Mouse (Mus musculus): ENCODE measurements around the gene Rsrc1. TPM values are rescaled to one million over a fixed set of nuclear protein-coding genes. Genes with fewer than 3 reads are reported as not detected.

The Rsrc1 gene
- polyA plus RNA-seq, 1 experiment: 12.9 TPM

- Histone ChIP-seq H3K27me3 (ENCODE audit: control insufficient read depth, insufficient read depth, insufficient read length) (no peaks in the 10 kb centered on the region), H3K4me2 (ENCODE audit: low read depth) (no peak overlapping the region), H3K79me2 (ENCODE audit: control insufficient read depth, insufficient read depth) (no peaks in the 10 kb centered on the region), H3ac (ENCODE audit: control insufficient read depth, insufficient read length) (no peak overlapping the region), H3K36me3 (ENCODE audit: control insufficient read depth, insufficient read depth) (peaks cover 6% of the 10 kb centered on the region), H3K4me3 (no peak overlapping the region)
- TF ChIP-seq CEBPB (IDR thresholded peaks at IDR 0.05; ENCODE audit: insufficient read depth, poor library complexity, severe bottlenecking): no peak
These were observed 94.3 kb downstream of the Rsrc1 start for GRCm38 (mm10) chr3:67075484-67075883.

GRCm38 (mm10) chr3:67084742-67085141 lies 103.6 kb downstream of the Rsrc1 start:
- Histone ChIP-seq H3K4me2 (ENCODE audit: low read depth) (no peak overlapping the region), H3K36me3 (ENCODE audit: control insufficient read depth, insufficient read depth) (peaks cover 8% of the 10 kb centered on the region), H3K4me3 (no peak overlapping the region), H3ac (ENCODE audit: control insufficient read depth, insufficient read length) (no peak overlapping the region), H3K79me2 (ENCODE audit: control insufficient read depth, insufficient read depth) (no peaks in the 10 kb centered on the region), H3K27me3 (ENCODE audit: control insufficient read depth, insufficient read depth, insufficient read length) (no peaks in the 10 kb centered on the region)
- TF ChIP-seq TCF12 (IDR thresholded peaks at IDR 0.05; ENCODE audit: insufficient read depth, poor library complexity, severe bottlenecking) (no peak), TCF3 (IDR thresholded peaks at IDR 0.05; ENCODE audit: insufficient read length, low read depth) (no peak), E2F4 (IDR thresholded peaks at IDR 0.05; ENCODE audit: insufficient read depth) (no peak), MYOG (IDR thresholded peaks at IDR 0.05; ENCODE audit: control insufficient read depth in 1 of 3, insufficient read depth in 1 of 3, insufficient read length in 2 of 3, low read depth in 2 of 3) (no peak), SRF (IDR thresholded peaks at IDR 0.05; ENCODE audit: control insufficient read depth, insufficient read length, low read depth) (no peak), MYOD1 (IDR thresholded peaks at IDR 0.05; ENCODE audit: control insufficient read depth in 1 of 3, insufficient read length in 2 of 3, low read depth in 2 of 3) (no peak), CEBPB (IDR thresholded peaks at IDR 0.05; ENCODE audit: insufficient read depth, poor library complexity, severe bottlenecking) (no peak), POLR2AphosphoS2 (IDR thresholded peaks at IDR 0.05; ENCODE audit: insufficient read length, low read depth) (no peak), REST (IDR thresholded peaks at IDR 0.05; ENCODE audit: insufficient read depth, insufficient read length) (no peak)

GRCm38 (mm10) chr3:67108428-67108827 lies 127.2 kb downstream of the Rsrc1 start:
- no peak overlapping the region for H3K4me2 ChIP-seq (ENCODE audit: low read depth)
- H3K79me2 ChIP-seq (ENCODE audit: control insufficient read depth, insufficient read depth): no peaks in the 10 kb centered on the region
- TF ChIP-seq POLR2AphosphoS2 (IDR thresholded peaks at IDR 0.05; ENCODE audit: insufficient read length, low read depth) (no peak), MYOD1 (IDR thresholded peaks at IDR 0.05; ENCODE audit: control insufficient read depth in 1 of 3, insufficient read length in 2 of 3, low read depth in 2 of 3) (no peak)
- H3K27me3 ChIP-seq (ENCODE audit: control insufficient read depth, insufficient read depth, insufficient read length): no peaks in the 10 kb centered on the region
- no peak overlapping the region for H3ac ChIP-seq (ENCODE audit: control insufficient read depth, insufficient read length)
- H3K36me3 ChIP-seq (ENCODE audit: control insufficient read depth, insufficient read depth): no peaks in the 10 kb centered on the region
- H3K4me3 ChIP-seq: no peak overlapping the region

GRCm38 (mm10) chr3:67116317-67116716 lies 135.1 kb downstream of the Rsrc1 start:
- TF ChIP-seq E2F4 (IDR thresholded peaks at IDR 0.05; ENCODE audit: insufficient read depth) (no peak), MYOG (IDR thresholded peaks at IDR 0.05; ENCODE audit: control insufficient read depth in 1 of 3, insufficient read depth in 1 of 3, insufficient read length in 2 of 3, low read depth in 2 of 3) (no peak), POLR2AphosphoS2 (IDR thresholded peaks at IDR 0.05; ENCODE audit: insufficient read length, low read depth) (no peak), CEBPB (IDR thresholded peaks at IDR 0.05; ENCODE audit: insufficient read depth, poor library complexity, severe bottlenecking) (no peak), REST (IDR thresholded peaks at IDR 0.05; ENCODE audit: insufficient read depth, insufficient read length) (no peak), POLR2A (IDR thresholded peaks at IDR 0.05; ENCODE audit: insufficient read length, low read depth) (no peak), SRF (IDR thresholded peaks at IDR 0.05; ENCODE audit: control insufficient read depth, insufficient read length, low read depth) (no peak), TCF3 (IDR thresholded peaks at IDR 0.05; ENCODE audit: insufficient read length, low read depth) (no peak), TCF12 (IDR thresholded peaks at IDR 0.05; ENCODE audit: insufficient read depth, poor library complexity, severe bottlenecking) (no peak)
- no peak overlapping the region for H3K4me3 ChIP-seq
- H3K36me3 ChIP-seq (ENCODE audit: control insufficient read depth, insufficient read depth): no peaks in the 10 kb centered on the region
- H3K79me2 ChIP-seq (ENCODE audit: control insufficient read depth, insufficient read depth): no peaks in the 10 kb centered on the region
- H3ac ChIP-seq (ENCODE audit: control insufficient read depth, insufficient read length): no peak overlapping the region
- H3K4me2 ChIP-seq (ENCODE audit: low read depth): no peak overlapping the region
- H3K27me3 ChIP-seq (ENCODE audit: control insufficient read depth, insufficient read depth, insufficient read length): no peaks in the 10 kb centered on the region

GRCm38 (mm10) chr3:67132521-67132920 lies 151.3 kb downstream of the Rsrc1 start:
- H3K4me2 ChIP-seq (ENCODE audit: low read depth): no peak overlapping the region
- H3K36me3 ChIP-seq (ENCODE audit: control insufficient read depth, insufficient read depth): no peaks in the 10 kb centered on the region
- H3K27me3 ChIP-seq (ENCODE audit: control insufficient read depth, insufficient read depth, insufficient read length): no peaks in the 10 kb centered on the region
- no peak for TF ChIP-seq POLR2A (IDR thresholded peaks at IDR 0.05; ENCODE audit: insufficient read length, low read depth)
- no peak for TF ChIP-seq TCF12 (IDR thresholded peaks at IDR 0.05; ENCODE audit: insufficient read depth, poor library complexity, severe bottlenecking)
- no peak overlapping the region for H3K4me3 ChIP-seq
- H3K79me2 ChIP-seq (ENCODE audit: control insufficient read depth, insufficient read depth): no peaks in the 10 kb centered on the region
- no peak overlapping the region for H3ac ChIP-seq (ENCODE audit: control insufficient read depth, insufficient read length)

GRCm38 (mm10) chr3:67135749-67136375 lies 154.7 kb downstream of the Rsrc1 start:
- TF ChIP-seq REST (IDR thresholded peaks at IDR 0.05; ENCODE audit: insufficient read depth, insufficient read length): no peak
- TF ChIP-seq E2F4 (IDR thresholded peaks at IDR 0.05; ENCODE audit: insufficient read depth): no peak
- no peak for TF ChIP-seq TCF12 (IDR thresholded peaks at IDR 0.05; ENCODE audit: insufficient read depth, poor library complexity, severe bottlenecking)
- no peak for TF ChIP-seq POLR2AphosphoS2 (IDR thresholded peaks at IDR 0.05; ENCODE audit: insufficient read length, low read depth)
- TF ChIP-seq USF1 (IDR thresholded peaks at IDR 0.05; ENCODE audit: low read depth): no peak
- TF ChIP-seq MAX (IDR thresholded peaks at IDR 0.05; ENCODE audit: low read depth): no peak
- no peak for TF ChIP-seq TCF3 (IDR thresholded peaks at IDR 0.05; ENCODE audit: insufficient read length, low read depth)
- no peak for TF ChIP-seq MYOG (IDR thresholded peaks at IDR 0.05; ENCODE audit: control insufficient read depth in 1 of 3, insufficient read depth in 1 of 3, insufficient read length in 2 of 3, low read depth in 2 of 3)
- TF ChIP-seq POLR2A (IDR thresholded peaks at IDR 0.05; ENCODE audit: insufficient read length, low read depth): no peak
- no peak for TF ChIP-seq CEBPB (IDR thresholded peaks at IDR 0.05; ENCODE audit: insufficient read depth, poor library complexity, severe bottlenecking)
- no peak overlapping the region for H3ac ChIP-seq (ENCODE audit: control insufficient read depth, insufficient read length)
- no peaks in the 10 kb centered on the region for H3K27me3 ChIP-seq (ENCODE audit: control insufficient read depth, insufficient read depth, insufficient read length)
- H3K4me2 ChIP-seq (ENCODE audit: low read depth): no peak overlapping the region
- no peaks in the 10 kb centered on the region for H3K36me3 ChIP-seq (ENCODE audit: control insufficient read depth, insufficient read depth)
- no peaks in the 10 kb centered on the region for H3K79me2 ChIP-seq (ENCODE audit: control insufficient read depth, insufficient read depth)
- no peak overlapping the region for H3K4me3 ChIP-seq

Measured in myocyte (in vitro differentiated cells).